Mouse (Mus musculus) CH12.LX (cell line): ENCODE measurements around the gene Itgb2l.

Experiments
- CHD1 ChIP-seq: IDR thresholded peaks from 2 replicates; pipeline ENCODE4 v1.6.1; 2012; ENCODE audit warnings: low read depth, low read length, improper control_type of control experiment, inconsistent platforms
- CTCF ChIP-seq, 2 experiments: IDR thresholded peaks in 1 of 2; conservative IDR thresholded peaks in 1 of 2; 2 replicates each; pipeline ENCODE4 v1.5.1; 2011 to 2012; ENCODE audit warnings: low read depth in 2 of 2, low read length in 2 of 2, improper control_type of control experiment in 1 of 2, inconsistent platforms in 1 of 2, mild to moderate bottlenecking in 1 of 2, moderate library complexity in 1 of 2
- EP300 ChIP-seq: IDR thresholded peaks from 2 replicates; pipeline ENCODE4 v1.6.1; 2011; ENCODE audit warnings: low read length, improper control_type of control experiment
- ETS1 ChIP-seq: conservative IDR thresholded peaks from 2 replicates; pipeline ENCODE4 v1.6.1; 2012; ENCODE audit warnings: low read depth, mild to moderate bottlenecking, inconsistent platforms, low read length, improper control_type of control experiment, moderate library complexity
- JUND ChIP-seq: conservative IDR thresholded peaks from 2 replicates; pipeline ENCODE4 v1.6.1; 2011; ENCODE audit warnings: low read depth, low read length, improper control_type of control experiment
- MAX ChIP-seq: IDR thresholded peaks from 2 replicates; pipeline ENCODE4 v1.6.1; 2011; ENCODE audit warnings: low read length, improper control_type of control experiment
- MXI1 ChIP-seq: IDR thresholded peaks from 2 replicates; pipeline ENCODE4 v1.6.1; 2011; ENCODE audit warnings: mild to moderate bottlenecking, low read depth, low read length, improper control_type of control experiment
- MYC ChIP-seq: IDR thresholded peaks from 2 replicates; pipeline ENCODE4 v1.6.1; 2011; ENCODE audit warnings: low read depth, mild to moderate bottlenecking, improper control_type of control experiment, low read length
- PAX5 ChIP-seq: IDR thresholded peaks from 2 replicates; pipeline ENCODE4 v1.6.1; 2012; ENCODE audit warnings: low read length, inconsistent platforms, mixed read lengths
- POLR2A ChIP-seq: IDR thresholded peaks from 2 replicates; pipeline ENCODE4 v1.6.1; 2011; ENCODE audit warnings: low read depth, mild to moderate bottlenecking, improper control_type of control experiment, low read length
- POLR2AphosphoS2 ChIP-seq: IDR thresholded peaks from 2 replicates; pipeline ENCODE4 v1.6.1; 2011; ENCODE audit warnings: low read depth, low read length, improper control_type of control experiment
- RAD21 ChIP-seq: IDR thresholded peaks from 2 replicates; pipeline ENCODE4 v1.6.1; 2011; ENCODE audit warnings: low read depth, mild to moderate bottlenecking, low read length, improper control_type of control experiment, moderate library complexity
- UBTF ChIP-seq: IDR thresholded peaks from 2 replicates; pipeline ENCODE4 v1.6.1; 2012; ENCODE audit warnings: low read depth, mild to moderate bottlenecking, inconsistent platforms, low read length, improper control_type of control experiment, moderate library complexity
- ZKSCAN1 ChIP-seq: IDR thresholded peaks from 2 replicates; pipeline ENCODE4 v1.6.1; 2012; ENCODE audit warnings: low read depth, inconsistent platforms, low read length, improper control_type of control experiment, borderline replicate concordance

- TF ChIP-seq POLR2A (no peak), CTCF (conservative IDR thresholded peaks at IDR 0.05 in 1 of 2, IDR thresholded peaks at IDR 0.05 in 1 of 2; ENCODE audit: low read depth in 2 of 2, low read length in 2 of 2) (no peak), MAX (no peak), MYC (no peak), RAD21 (no peak), POLR2AphosphoS2 (no peak), CHD1 (no peak), EP300 (no peak), MXI1 (no peak), UBTF (no peak), JUND (no peak), PAX5 (no peak), ETS1 (no peak), ZKSCAN1 (no peak)
These were observed 2.5 kb downstream of the Itgb2l start for GRCm38 (mm10) chr16:96440871-96441270.
